Mouse (Mus musculus): ENCODE data around the gene Magi1.

- TF ChIP-seq E2F4 (IDR thresholded peaks at IDR 0.05; ENCODE audit: insufficient read depth) (no peak), POLR2A (IDR thresholded peaks at IDR 0.05; ENCODE audit: insufficient read length, low read depth) (no peak), CEBPB (IDR thresholded peaks at IDR 0.05; ENCODE audit: insufficient read depth, poor library complexity, severe bottlenecking) (no peak), POLR2AphosphoS2 (IDR thresholded peaks at IDR 0.05; ENCODE audit: insufficient read length, low read depth) (no peak)
Observed at GRCm38 (mm10) chr6:93627200-93627599, 656.5 kb downstream of the Magi1 start.

Data from myocyte (in vitro differentiated cells).